Mouse (Mus musculus) left cerebral cortex, postnatal 10 days (tissue): ENCODE measurements around the gene Rwdd2a. TPM values are rescaled to one million over a fixed set of nuclear protein-coding genes. Genes with fewer than 3 reads are reported as not detected.

Experiments
- total RNA-seq, 2 experiments: library from RNA; stranded (reverse); gene quantifications; 2 replicates each; pipeline ENCODE4 v1.2.3; 2021

Rwdd2a gene
- total RNA-seq, 2 experiments from 2014 or later, result 41.4 to 42.8 TPM

Other genes starting within 250 kb of the Rwdd2a start
- gene Ube2cbp, start 107.0 kb upstream of the Rwdd2a start, total RNA-seq, result 1 to 10 TPM; 4.4 to 5.9 TPM
- 10 to 100 TPM; 53.4 to 55.1 TPM for gene Dop1a, start 104.8 kb upstream of the Rwdd2a start, total RNA-seq
- gene Pgm3, start 149 bp upstream of the Rwdd2a start, total RNA-seq, result 10 to 100 TPM; 18.1 to 21.7 TPM
- 10 to 100 TPM; 76.3 to 77.7 TPM for gene Me1, start 124.0 kb downstream of the Rwdd2a start, total RNA-seq
- gene Prss35, start 171.7 kb downstream of the Rwdd2a start, total RNA-seq, result 10 to 100 TPM; 11.9 to 15.4 TPM